Mouse (Mus musculus) bone marrow, adult 2 months (tissue): ENCODE data around the gene Rab37.

Experiments used
- CTCF ChIP-seq: fragments of 200-500 bp; IDR thresholded peaks from 2 replicates; pipeline ENCODE4 v1.5.1; 2011; ENCODE audit warnings: low read length, control low read depth; ENCODE audit not compliant: control insufficient read depth, insufficient read depth
- POLR2A ChIP-seq: fragments of 200-500 bp; IDR thresholded peaks from 2 replicates; pipeline ENCODE4 v1.6.1; 2011; ENCODE audit warnings: low read depth, mild to moderate bottlenecking, control low read depth, low read length, borderline replicate concordance; ENCODE audit not compliant: control insufficient read depth

GRCm38 (mm10) chr11:115058701-115059100 is 32.5 kb upstream of the Rab37 start:
- no peak for TF ChIP-seq POLR2A
- no peak for TF ChIP-seq CTCF
